Mouse (Mus musculus): ENCODE measurements at regions not wholly inside any gene's neighbourhood (a gene's known extent, or its start where the extent isn't known, plus 50 kb on each side); places are given as distances from the start of the nearest gene placed in this dataset.
"Not testable (repeated sequence)": the region's sequence is repeated elsewhere in the genome, so short reads cannot be mapped to it uniquely, and the experiment has no call there.

DNA sequence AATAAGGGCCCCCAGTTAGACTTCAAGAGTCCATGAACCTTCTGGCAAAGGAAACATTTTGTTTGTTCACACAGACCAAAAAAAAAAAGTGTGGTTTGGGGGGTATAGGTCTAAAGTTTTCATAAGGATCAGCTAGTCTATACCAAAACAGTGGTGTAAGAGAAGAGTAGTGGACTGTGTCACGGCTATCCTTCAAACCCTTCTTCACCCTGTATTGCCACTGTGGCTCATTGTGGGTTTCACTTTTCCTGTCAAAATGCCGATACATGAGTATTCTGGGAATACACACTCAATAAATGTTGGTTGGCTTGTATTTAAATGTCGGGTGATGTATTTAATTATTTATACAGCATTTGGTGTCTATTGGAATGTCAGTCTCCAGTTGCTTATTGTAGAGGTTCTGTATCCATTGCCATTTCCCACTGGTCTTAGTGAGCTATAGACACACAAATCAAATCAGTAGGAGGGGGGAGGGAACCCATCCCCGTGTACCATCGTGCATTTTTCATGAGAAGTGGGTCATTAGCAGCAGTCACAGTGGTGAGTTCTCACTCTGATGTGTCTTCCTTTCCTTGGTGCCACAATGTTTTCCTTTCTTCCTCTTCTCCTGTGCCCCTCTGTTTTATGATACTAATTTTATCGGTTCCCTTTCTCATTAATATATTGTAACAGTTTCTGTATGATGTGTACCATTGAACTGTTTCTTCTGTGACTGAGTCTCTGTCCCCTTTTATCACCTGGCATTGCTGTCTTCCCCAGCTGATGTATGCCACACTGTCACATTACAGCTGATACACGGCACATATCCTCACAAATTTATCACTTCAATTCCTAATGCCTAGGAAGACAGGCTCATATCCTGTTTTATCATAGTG, 187.8 kb upstream of the Tsc22d2 start:
- DNase-seq (ENCODE audit: low read depth, low spot score), result no peak

DNA sequence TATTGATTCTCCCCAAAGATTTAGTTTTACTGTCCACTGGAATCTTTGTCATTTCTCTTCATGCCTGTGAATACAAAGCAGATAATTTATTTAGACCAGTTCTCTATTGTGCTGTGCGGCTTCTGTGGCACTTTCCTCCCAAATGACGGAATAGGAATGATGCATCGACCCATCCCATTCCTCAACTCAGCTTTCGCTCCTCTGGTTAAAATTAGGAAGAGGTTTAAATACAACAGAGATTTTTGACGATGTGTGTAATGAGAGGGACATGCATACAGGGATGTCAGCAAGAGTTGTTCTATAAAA, 187.2 kb upstream of the Tsc22d2 start:
- no peak for DNase-seq (ENCODE audit: low read depth, low spot score)

DNA sequence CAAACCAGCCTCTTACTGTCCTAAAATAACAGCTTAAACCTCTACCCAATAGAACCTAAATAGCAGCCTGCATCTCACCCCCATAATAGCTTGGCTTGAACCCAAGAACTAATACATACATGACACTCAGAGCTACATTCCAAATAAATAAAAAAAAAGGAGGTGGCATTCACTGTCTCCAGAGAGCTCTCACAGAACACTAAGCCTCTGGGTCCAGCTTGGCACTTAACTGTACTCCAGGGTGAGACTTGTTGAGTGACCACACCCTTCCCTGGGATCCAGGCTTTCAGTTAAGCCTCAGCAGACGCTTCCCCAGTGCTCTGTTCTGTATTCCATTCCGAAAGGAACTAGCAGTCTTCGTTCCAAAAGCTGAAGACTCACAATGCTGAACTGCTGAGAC, 186.3 kb upstream of the Tsc22d2 start:
- no peak for DNase-seq (ENCODE audit: low read depth, low spot score)

GRCm38 (mm10) chr3:58231746-58232145, 182.8 kb upstream of the Tsc22d2 start:
- no peak for DNase-seq (ENCODE audit: low read depth, low spot score)

DNA sequence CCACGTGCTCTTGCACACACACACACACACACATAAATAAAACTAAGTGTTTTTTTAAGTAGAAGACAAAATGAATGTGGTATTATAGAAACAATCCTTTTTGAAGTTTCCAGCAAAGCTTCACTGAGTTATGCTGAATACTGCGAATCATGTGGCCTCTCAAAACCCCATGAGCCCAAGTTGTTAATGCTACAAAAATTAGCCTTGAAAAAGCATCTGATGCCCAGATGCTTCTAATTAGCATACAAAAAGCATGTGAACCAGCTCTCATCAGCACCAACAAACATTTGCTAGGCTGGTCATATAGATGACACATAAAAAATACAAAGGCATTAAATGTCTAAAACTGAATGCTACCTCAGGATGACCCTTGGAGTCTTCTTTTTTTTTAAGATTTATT, 181.2 kb upstream of the Tsc22d2 start:
- no peak for DNase-seq (ENCODE audit: low read depth, low spot score)

DNA sequence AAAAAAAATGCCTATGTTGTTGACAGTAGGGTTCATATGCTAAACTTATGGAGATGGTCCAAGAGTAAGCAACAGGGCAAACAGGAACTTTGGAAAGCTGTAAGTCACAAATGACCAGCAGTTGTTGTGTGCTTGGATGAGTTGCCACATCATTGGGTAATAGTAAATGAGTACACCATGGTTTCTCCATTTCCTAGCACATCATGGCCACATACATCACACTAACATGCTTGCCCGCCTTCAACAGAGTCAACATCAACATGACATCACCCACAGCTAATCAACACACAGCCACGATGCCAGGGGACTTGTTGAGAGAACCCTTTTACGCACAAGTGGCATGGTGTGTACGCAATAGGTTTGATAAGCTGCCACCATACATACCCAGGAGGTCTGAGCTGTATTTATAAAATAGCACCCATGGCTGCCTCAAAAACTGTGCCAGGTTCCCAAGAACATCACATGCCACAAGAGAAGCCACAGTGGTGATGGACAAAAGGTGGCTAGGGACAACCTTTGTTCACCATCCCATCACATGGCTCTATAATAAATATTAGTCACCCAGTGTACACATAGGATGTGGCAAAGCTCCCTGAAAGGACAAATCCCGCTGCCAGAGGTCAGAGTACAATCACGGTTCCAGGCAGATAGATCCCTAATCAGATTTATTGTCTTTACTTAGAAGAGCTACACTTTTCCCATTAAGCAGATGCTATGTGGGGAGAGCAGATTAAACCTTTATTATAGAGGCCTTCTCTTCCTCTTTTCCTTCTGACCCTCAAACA, 179.5 kb upstream of the Tsc22d2 start:
- no peak for DNase-seq (ENCODE audit: low read depth, low spot score)

GRCm38 (mm10) chr3:58238111-58238510, 176.4 kb upstream of the Tsc22d2 start:
- no peak for DNase-seq (ENCODE audit: low read depth, low spot score)

GRCm38 (mm10) chr3:58240775-58241174, 173.7 kb upstream of the Tsc22d2 start:
- DNase-seq (ENCODE audit: low read depth, low spot score), result no peak

DNA sequence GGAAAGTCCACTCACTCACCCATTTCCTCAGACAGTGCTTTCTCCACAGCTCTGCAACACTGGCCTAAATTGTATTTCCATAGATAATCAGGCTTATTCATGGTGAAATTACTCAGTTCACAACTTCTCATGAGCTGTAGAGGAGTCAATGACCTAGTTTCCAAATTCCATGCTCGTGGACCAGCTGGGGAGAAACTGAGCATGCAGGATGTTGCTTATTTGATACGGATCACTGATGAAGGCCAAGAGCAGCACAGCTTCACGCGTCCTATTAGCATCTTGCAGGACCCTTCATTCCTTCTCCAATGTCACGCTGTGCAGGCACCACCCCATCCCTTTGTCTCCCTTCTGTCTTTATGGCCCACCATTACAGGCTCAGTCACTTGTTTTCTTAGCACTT, 169.2 kb upstream of the Tsc22d2 start:
- peak; percentile 16 for DNase-seq (ENCODE audit: low read depth, low spot score)

DNA sequence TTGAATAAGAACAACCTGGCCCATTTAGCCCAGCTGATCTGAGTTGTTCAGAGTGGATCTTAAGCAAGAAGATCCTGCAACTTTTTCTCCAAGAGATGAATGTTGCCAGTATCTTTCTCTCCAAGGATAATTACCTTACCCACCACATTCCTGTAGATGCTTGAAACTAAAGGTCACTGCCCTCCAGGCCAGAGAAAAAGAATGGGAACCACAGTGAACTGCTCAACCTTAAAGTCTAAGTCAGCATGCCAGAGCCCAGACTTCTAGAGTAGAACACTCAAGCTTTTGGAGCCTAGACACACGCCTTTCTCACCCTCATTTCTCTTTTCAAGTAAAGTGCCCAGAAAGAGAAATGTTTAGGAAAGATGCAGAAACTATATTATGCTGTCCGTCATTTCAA, 166.5 kb upstream of the Tsc22d2 start:
- no peak for DNase-seq (ENCODE audit: low read depth, low spot score)

- no peak for DNase-seq (ENCODE audit: low read depth, low spot score)
These were observed 160.6 kb upstream of the Tsc22d2 start for GRCm38 (mm10) chr3:58253942-58254341.

- DNase-seq (ENCODE audit: low read depth, low spot score), result no peak
These were observed 146.7 kb upstream of the Tsc22d2 start for GRCm38 (mm10) chr3:58267606-58268325.

GRCm38 (mm10) chr3:58271441-58271840, 143.1 kb upstream of the Tsc22d2 start:
- not testable (repeated sequence) for DNase-seq (ENCODE audit: low read depth, low spot score)

DNA sequence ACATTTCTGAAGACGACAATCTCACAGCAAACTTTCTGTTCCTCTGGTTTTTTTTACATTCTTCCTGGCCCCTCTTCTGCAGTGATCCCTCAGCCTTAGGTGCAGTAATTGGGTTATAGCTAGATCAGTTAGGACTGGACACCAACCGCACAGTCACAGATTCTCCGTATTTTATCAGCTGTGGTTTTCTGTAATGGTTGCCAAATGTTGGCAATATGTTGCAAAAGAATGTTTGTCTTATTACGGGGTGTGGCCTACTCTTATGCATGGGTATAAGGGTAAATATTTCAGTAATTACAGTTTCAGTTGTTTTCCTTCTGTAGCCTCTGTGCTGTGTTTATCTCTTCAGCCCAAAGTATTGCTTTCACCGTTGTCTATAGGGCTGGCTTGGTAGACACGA, 133.2 kb upstream of the Tsc22d2 start:
- DNase-seq (ENCODE audit: low read depth, low spot score), result no peak

DNA sequence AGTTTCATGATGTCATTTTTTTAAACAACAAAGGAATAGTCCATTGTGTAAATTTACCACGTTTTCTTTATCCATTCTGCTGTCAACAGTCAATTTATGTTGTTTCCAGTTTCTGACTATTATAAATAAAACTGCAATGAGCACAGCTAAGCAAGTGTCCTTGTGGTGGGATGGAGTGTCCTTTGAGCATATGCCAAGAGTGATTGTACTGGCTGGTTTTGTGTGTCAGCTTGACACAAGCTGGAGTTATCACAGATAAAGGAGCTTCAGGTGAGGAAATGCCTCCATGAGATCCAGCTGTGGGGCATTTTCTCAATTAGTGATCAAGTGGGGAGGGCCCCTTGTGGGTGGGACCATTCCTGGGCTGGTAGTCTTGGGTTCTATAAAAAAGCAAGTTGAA, 130.1 kb upstream of the Tsc22d2 start:
- DNase-seq (ENCODE audit: low read depth, low spot score), result not testable (repeated sequence)

DNA sequence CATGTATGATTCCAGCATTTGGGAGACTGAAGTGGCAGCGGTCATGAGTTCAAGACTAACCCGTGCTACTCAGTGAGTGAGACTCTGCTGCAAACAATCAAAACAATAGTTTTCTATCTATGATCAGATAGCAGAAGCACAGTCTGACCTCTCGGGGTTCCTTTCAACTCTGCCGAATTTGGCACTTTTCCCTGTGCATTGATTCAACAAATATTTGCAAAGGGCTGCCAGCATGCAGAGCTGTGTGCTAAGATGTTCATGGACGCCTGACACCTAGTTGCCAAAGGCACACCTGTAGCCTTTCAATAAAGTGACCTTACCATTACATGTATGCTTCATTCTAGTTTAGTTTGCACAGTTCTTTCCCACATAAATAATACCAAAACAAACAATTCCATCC, 118.7 kb upstream of the Tsc22d2 start:
- no peak for DNase-seq (ENCODE audit: low read depth, low spot score)

DNA sequence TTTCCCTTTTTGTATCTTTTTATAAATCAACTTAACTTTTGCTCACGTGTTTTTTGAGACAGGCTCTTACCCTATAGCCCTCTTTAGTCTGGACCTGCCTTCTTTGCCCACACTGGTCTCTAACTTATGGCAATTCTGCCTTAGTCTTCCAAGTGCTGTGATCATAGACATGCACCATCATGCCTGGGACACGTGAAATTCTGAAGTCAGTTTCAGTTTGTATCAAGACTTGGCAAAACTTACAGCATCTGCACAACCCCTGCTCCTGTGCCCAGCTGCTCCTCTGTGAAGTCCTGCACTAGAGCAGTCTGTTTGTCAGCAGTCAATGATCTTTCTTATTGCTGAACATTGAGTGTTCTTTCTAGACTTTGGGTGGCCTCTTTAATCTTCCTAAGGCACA, 114.3 kb upstream of the Tsc22d2 start:
- no peak for DNase-seq (ENCODE audit: low read depth, low spot score)

DNA sequence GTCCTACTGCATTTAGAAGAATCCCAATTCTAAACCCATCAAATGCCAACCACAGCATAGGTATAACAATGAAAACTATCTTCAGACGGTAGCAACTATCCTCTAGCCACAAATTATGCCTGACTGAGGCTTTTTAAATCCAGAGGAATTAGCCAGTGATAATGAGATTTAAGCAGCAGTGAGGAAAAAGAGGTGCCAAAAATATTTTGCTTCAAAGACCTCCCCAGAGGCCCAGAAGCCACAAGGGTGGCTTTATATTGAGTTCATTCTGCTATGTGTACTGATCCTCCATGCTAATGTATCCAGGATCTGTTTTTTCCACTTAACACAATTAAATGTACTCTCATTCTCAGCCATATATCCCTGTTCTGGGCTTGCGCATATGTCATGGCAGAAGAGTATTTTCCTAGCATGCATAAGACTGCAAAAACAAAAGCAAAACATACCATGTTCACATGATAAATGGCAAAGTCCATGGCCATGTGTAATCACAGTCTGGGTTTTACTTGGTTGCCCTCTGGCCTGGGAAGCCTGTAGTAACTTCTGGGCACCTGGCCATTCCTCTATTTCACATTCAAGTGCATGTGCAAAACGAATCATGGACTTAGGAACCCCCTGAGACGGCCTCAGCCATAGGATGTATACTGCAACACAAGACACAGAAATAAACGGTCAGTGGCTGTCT, 113.6 kb upstream of the Tsc22d2 start:
- no peak for DNase-seq (ENCODE audit: low read depth, low spot score)

GRCm38 (mm10) chr3:58302322-58302721, 112.2 kb upstream of the Tsc22d2 start:
- DNase-seq (ENCODE audit: low read depth, low spot score), result no peak

- no peak for DNase-seq (ENCODE audit: low read depth, low spot score)
These were observed 110.8 kb upstream of the Tsc22d2 start for GRCm38 (mm10) chr3:58303746-58304145.

DNA sequence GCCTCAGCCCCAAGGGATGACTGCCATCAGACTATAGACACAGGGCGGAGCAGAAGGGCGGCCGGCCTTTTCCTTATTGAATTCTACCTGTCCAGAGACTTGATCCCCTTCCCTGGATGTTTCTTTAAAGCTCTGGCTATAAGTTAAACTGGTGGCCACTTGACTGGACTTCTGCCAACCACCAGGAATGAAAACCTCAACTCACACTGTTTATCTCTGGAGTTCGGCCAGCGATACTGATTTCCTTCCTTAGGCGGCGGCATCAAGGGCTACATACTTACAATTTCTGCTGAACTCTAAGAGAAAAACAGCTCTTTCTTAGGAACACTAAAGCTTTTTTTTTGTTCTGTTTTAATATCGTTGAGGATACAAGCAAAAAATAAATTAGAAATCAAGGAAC, 104.9 kb upstream of the Tsc22d2 start:
- DNase-seq (ENCODE audit: low read depth, low spot score), result no peak

DNA sequence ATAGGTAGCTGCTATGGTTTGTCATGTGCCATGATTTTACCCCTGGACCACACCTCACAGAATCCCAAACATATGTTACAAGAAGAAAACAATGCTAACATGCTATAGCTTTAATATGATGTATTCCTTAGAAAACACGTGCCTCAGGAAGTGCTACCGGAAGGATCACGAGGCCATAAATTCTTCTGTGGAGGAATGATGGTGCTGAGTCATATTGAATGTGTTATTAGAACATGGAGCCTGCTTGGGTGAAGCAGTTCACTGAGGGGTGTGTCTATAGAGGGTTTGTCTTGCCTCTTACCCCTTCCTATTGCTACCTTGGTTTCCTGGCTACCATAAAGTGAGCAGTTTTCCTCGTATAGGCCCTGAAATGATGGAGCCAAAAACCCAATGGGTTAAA, 104.1 kb upstream of the Tsc22d2 start:
- no peak for DNase-seq (ENCODE audit: low read depth, low spot score)

All from retina, postnatal 7 days (tissue).